Mouse (Mus musculus): ENCODE measurements around the gene Cfap100.

GRCm38 (mm10) chr6:90437041-90437440 lies 8.4 kb upstream of the Cfap100 start:
- TF ChIP-seq EP300 (IDR thresholded peaks at IDR 0.05; ENCODE audit: low read depth) (no peak), CTCF (IDR thresholded peaks at IDR 0.05; ENCODE audit: low read depth) (no peak)

Measured in liver, postnatal 0 days (tissue).